Mouse (Mus musculus) gastrocnemius, postnatal 14 days (tissue): ENCODE measurements around the gene Adtrp. TPM values are rescaled to one million over a fixed set of nuclear protein-coding genes. Genes with fewer than 3 reads are reported as not detected.

Experiments
- DNase-seq: peaks from one replicate; pipeline ENCODE4 v3.0.0; 2021; ENCODE audit warnings: mixed read lengths
- intact Hi-C: fragments of 180-260 bp; cut with DNase I; formaldehyde crosslinking; loops from one replicate; pipeline ENCODE4 v1.15.1; 2025; ENCODE audit warnings: low total_unique reads
- total RNA-seq, 2 experiments: library from RNA; stranded (reverse); gene quantifications; 2 replicates each; pipeline ENCODE4 v1.2.3; 2021

Gene Adtrp
- total RNA-seq, 2 experiments from 2014 or later = 0.35 to 0.59 TPM

GRCm38 (mm10) chr13:41729660-41730059 is 117.8 kb downstream of the Adtrp start:
- intact Hi-C loops = no loop called here
- no peak for DNase-seq

GRCm38 (mm10) chr13:41727803-41728202 is 119.7 kb downstream of the Adtrp start:
- no peak for DNase-seq
- intact Hi-C loops = no loop called here

GRCm38 (mm10) chr13:41719331-41719730 is 128.2 kb downstream of the Adtrp start:
- no peak for DNase-seq
- intact Hi-C loops = no loop called here

GRCm38 (mm10) chr13:41718051-41718450 is 129.4 kb downstream of the Adtrp start:
- no peak for DNase-seq
- intact Hi-C loops = no loop called here

Other genes starting within 250 kb of the Adtrp start
- 10 to 100 TPM; 16.7 to 17.1 TPM for gene Tmem170b, start 241.8 kb downstream of the Adtrp start, total RNA-seq
- 10 to 100 TPM; 12.1 to 16.2 TPM for gene Hivep1, start 204.3 kb upstream of the Adtrp start, total RNA-seq